ENCODE assay signal across 16 mouse cellular contexts in genomic region chr10:105532747-105533146, GRCm38 (mm10). TPM values are rescaled to one million over a fixed set of nuclear protein-coding genes. Genes with fewer than 3 reads are reported as not detected.
DNase-seq lines count a peak whose midpoint lies in the region; ATAC-seq lines count a peak whose summit lies in the region.
"Had no signal": no experiment of that assay in that cellular context is flagged by ENCODE, and none has a peak within 500 bp of the region (broad histone marks: within the 10 kb centered on the region; RNA-seq: fewer than 3 reads in every experiment).

No protein-coding gene starts in this region.

- 39% methylated on average over 7 of the region's 7 CpGs for WGBS in heart, embryonic 11.5 days (ENCODE audit: insufficient replicate concordance)

- H3K4me3 ChIP-seq in heart, embryonic 11.5 days (ENCODE audit: low read depth, low read length), result no peak overlapping the region
- H3K4me3 ChIP-seq: embryonic facial prominence, embryonic 15.5 days; forebrain, embryonic 12.5 days; midbrain, embryonic 10.5 days; neural tube, embryonic 13.5 days had no signal

- intact Hi-C loops in heart, postnatal 36 days (cut with DNase I), result no loop called here
- intact Hi-C loops in left cerebral cortex, postnatal 25 days (cut with DNase I), result no loop called here

- no peak for DNase-seq in heart, postnatal 36 days
- peak; percentile 37 for DNase-seq in lung, postnatal 36 days
- DNase-seq in lung, adult 18-20 months, result no peak
- DNase-seq in hindlimb bud, embryonic 11.5 days (ENCODE audit: extremely low spot score, low read depth, low spot score), result peak; percentile 47
- DNase-seq in T-cell, adult 2 months (ENCODE audit: low spot score), result no peak
- no peak for DNase-seq in urinary bladder, adult 2 months (ENCODE audit: low spot score)
- DNase-seq in left cerebral cortex, postnatal 25 days (ENCODE audit: low spot score in 2 of 2), result no peak
- DNase-seq: cerebellum, postnatal 10 days; right cerebral cortex, postnatal 4 days had no signal

- H3K4me1 ChIP-seq in heart, embryonic 11.5 days (ENCODE audit: control insufficient read depth, insufficient read depth, low read length), result no peaks in the 10 kb centered on the region; the same call in 1 of the 2 replicates

- H3K9me3 ChIP-seq in heart, embryonic 11.5 days (replicated peaks; ENCODE audit: control insufficient read depth, low read length), result no peaks in the 10 kb centered on the region
- H3K9me3 ChIP-seq: embryonic facial prominence, embryonic 15.5 days; forebrain, embryonic 12.5 days; midbrain, embryonic 10.5 days; neural tube, embryonic 13.5 days had no signal

- no peak overlapping the region for H3K9ac ChIP-seq in heart, embryonic 11.5 days (ENCODE audit: low read depth, low read length)
- H3K9ac ChIP-seq: embryonic facial prominence, embryonic 15.5 days; forebrain, embryonic 12.5 days; neural tube, embryonic 13.5 days had no signal

- no peaks in the 10 kb centered on the region for H3K27me3 ChIP-seq in heart, embryonic 11.5 days (ENCODE audit: control insufficient read depth, insufficient read depth, low read length)
- H3K27me3 ChIP-seq: embryonic facial prominence, embryonic 15.5 days; forebrain, embryonic 12.5 days; neural tube, embryonic 13.5 days had no signal

- no peak overlapping the region for H3K4me2 ChIP-seq in heart, embryonic 11.5 days
- H3K4me2 ChIP-seq: embryonic facial prominence, embryonic 15.5 days; forebrain, embryonic 12.5 days; neural tube, embryonic 13.5 days had no signal

- no peak overlapping the region for H3K27ac ChIP-seq in heart, embryonic 11.5 days (ENCODE audit: low read depth, low read length)
- H3K27ac ChIP-seq: embryonic facial prominence, embryonic 15.5 days; forebrain, embryonic 12.5 days; midbrain, embryonic 10.5 days; neural tube, embryonic 13.5 days had no signal

- no peaks in the 10 kb centered on the region for H3K36me3 ChIP-seq in heart, embryonic 11.5 days (ENCODE audit: control insufficient read depth, insufficient read depth, low read length)
- H3K36me3 ChIP-seq: embryonic facial prominence, embryonic 15.5 days; forebrain, embryonic 12.5 days; midbrain, embryonic 10.5 days; neural tube, embryonic 13.5 days had no signal

- 0 out of 2 replicates have a peak, but pooled peaks have one; percentile 63 for ATAC-seq in heart, embryonic 11.5 days (replicated peaks; ENCODE audit: insufficient number of reproducible peaks, low FRiP score, low TSS enrichment)
- ATAC-seq: inflammation-experienced regulatory T-cells, adult 6 months had no signal

RNA-seq across cellular contexts. Expression of gene Tmtc2, which starts 41.5 kb away (rescaled TPM):
- 3.0 and 4.4 TPM in 2 replicates for polyA plus RNA-seq in heart, embryonic 11.5 days (2014; fragmentation: Nextera tagmentation; extraction: Ambion mirVana)
- 1 to 10 TPM; 3.6 to 6.2 TPM for total RNA-seq in heart, postnatal 36 days (2021)
- 5.4 and 5.9 TPM in 2 replicates for polyA plus RNA-seq in urinary bladder, adult 2 months (2012; rRNA removed)
- total RNA-seq in left cerebral cortex, postnatal 25 days (2021), result 10 to 100 TPM in 1 of 2 experiments, 1 to 10 TPM in 1; 9.9 to 10.4 TPM
- total RNA-seq: monocyte, adult 5-6 weeks had no signal

Comparison
In these comparisons a context has a peak if more than half of its experiments do, and no peak if none do; other contexts are left out.
1. DNase-seq: peak in lung, postnatal 36 days (single experiment) and hindlimb bud, embryonic 11.5 days (single experiment); none in heart, postnatal 36 days (0 of 2), lung, adult 18-20 months (0 of 2), T-cell, adult 2 months (single experiment), urinary bladder, adult 2 months (single experiment) and left cerebral cortex, postnatal 25 days (0 of 2).